ENCODE assay signal across 14 mouse cellular contexts in the genomic region with DNA sequence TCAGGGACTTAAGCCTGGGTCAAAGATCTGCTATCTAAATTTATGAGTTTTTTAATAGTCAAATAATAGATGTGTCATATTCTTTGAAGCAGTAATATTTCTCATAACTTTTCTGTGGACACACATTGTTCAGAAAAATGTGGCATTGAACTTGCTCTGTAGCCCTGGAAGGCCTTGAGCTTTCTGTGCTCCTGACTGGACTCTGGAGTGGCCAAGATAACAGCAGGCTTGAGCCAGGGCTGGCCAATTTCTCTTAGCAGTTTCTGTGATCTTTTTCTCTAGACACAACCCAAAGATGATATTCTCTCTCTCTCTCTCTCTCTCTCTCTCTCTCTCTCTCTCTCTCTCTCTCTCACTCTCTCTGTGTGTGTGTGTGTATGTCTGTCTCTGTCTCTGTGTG. TPM values are rescaled to one million over a fixed set of nuclear protein-coding genes. Genes with fewer than 3 reads are reported as not detected.
DNase-seq lines count a peak whose midpoint lies in the region.
"Had no signal": no experiment of that assay in that cellular context is flagged by ENCODE, and none has a peak within 500 bp of the region (broad histone marks: within the 10 kb centered on the region; RNA-seq: fewer than 3 reads in every experiment).

No protein-coding gene starts in this region.

- intact Hi-C loops in heart, postnatal 25 days (cut with DNase I) = no loop called here

- peak; percentile 69 for DNase-seq in adrenal gland, adult 2 months
- DNase-seq in adrenal gland, adult 18-20 months (ENCODE audit: low spot score in 2 of 2) = no peak
- peak; percentile 78 for DNase-seq in heart, adult 11 months
- DNase-seq in heart, postnatal 25 days (ENCODE audit: low spot score) = no peak
- peak; percentile 63 for DNase-seq in ovary, adult 18-20 months (ENCODE audit: low spot score)
- no peak for DNase-seq in ovary, postnatal 10 days (ENCODE audit: low spot score)
- DNase-seq in testis, postnatal 14 days (ENCODE audit: low spot score) = peak; percentile 64
- DNase-seq: B cell, adult 2 months; cerebellum, adult 18-20 months; cerebellum, adult 9-10 months; cerebellum, postnatal 14 days; gastrocnemius, postnatal 10 days; gastrocnemius, postnatal 36 days; heart, postnatal 36 days had no signal

RNA-seq across cellular contexts. Expression of gene Mat2a, which starts 5.7 kb away (rescaled TPM):
- 100 to 1,000 TPM; 203 to 251 TPM for total RNA-seq in adrenal gland, adult 2 months (2021)
- polyA plus RNA-seq in adrenal gland, adult 2 months (2012; rRNA removed) = 121 and 150 TPM in 2 replicates
- total RNA-seq in adrenal gland, adult 18-20 months (2021) = 100 to 1,000 TPM; 291 to 320 TPM
- total RNA-seq in heart, postnatal 25 days (2021) = 100 to 1,000 TPM; 106 to 141 TPM

RNA-seq across cellular contexts. Expression of gene Ggcx, which starts 30.9 kb away (rescaled TPM):
- total RNA-seq in adrenal gland, adult 2 months (2021) = 10 to 100 TPM; 47.1 to 68.7 TPM
- 30.2 and 34.5 TPM in 2 replicates for polyA plus RNA-seq in adrenal gland, adult 2 months (2012; rRNA removed)
- 10 to 100 TPM; 48.6 to 59.5 TPM for total RNA-seq in adrenal gland, adult 18-20 months (2021)
- total RNA-seq in heart, postnatal 25 days (2021) = 10 to 100 TPM; 33.3 to 35.0 TPM

RNA-seq across cellular contexts. Expression of gene Vamp8, which starts 54.5 kb away (rescaled TPM):
- total RNA-seq in adrenal gland, adult 2 months (2021) = 100 to 1,000 TPM; 130 to 158 TPM
- polyA plus RNA-seq in adrenal gland, adult 2 months (2012; rRNA removed) = 71.8 and 106 TPM in 2 replicates
- 100 to 1,000 TPM; 111 to 140 TPM for total RNA-seq in adrenal gland, adult 18-20 months (2021)
- total RNA-seq in heart, postnatal 25 days (2021) = 10 to 100 TPM; 72.2 to 74.1 TPM

Comparison
In these comparisons a context has a peak if more than half of its experiments do, and no peak if none do; other contexts are left out.
1. DNase-seq: peak in adrenal gland, adult 2 months (single experiment), heart, adult 11 months (single experiment), ovary, adult 18-20 months (single experiment) and testis, postnatal 14 days (single experiment); none in adrenal gland, adult 18-20 months (0 of 2), heart, postnatal 25 days (single experiment) and ovary, postnatal 10 days (single experiment).